In genomic region chr4:109406486-109407175, GRCm38 (mm10) we compare ENCODE assay signal across 8 mouse cellular contexts. TPM values are rescaled to one million over a fixed set of nuclear protein-coding genes. Genes with fewer than 3 reads are reported as not detected.
A peak's percentile ranks its signal among the peaks of the same experiment; 100 is the strongest.
DNase-seq lines count a peak whose midpoint lies in the region; ATAC-seq and TF ChIP-seq lines count a peak whose summit lies in the region.

TSS of gene Ttc39a (plus strand) at chr4:109406623.

- H3K4me2 ChIP-seq in embryonic facial prominence, embryonic 14.5 days (ENCODE audit: low read depth, low read length): peak within 1 kb of the TSS; percentile 94
- H3K4me2 ChIP-seq in heart, embryonic 16.5 days (ENCODE audit: low read depth, low read length): peak within 1 kb of the TSS; percentile 92

- in situ Hi-C loops in ES-E14 (cut with MboI; ENCODE audit: low sequenced_read_pairs in 2 of 2, unreplicated experiment in 2 of 2): no loop called here

- no peaks in the 10 kb centered on the region for H3K9me3 ChIP-seq in ES-E14 (ENCODE audit: control insufficient read depth, insufficient read depth, low read depth, low read length)
- H3K9me3 ChIP-seq in embryonic facial prominence, embryonic 14.5 days (ENCODE audit: control insufficient read depth, low read length): no peaks in the 10 kb centered on the region
- no peaks in the 10 kb centered on the region for H3K9me3 ChIP-seq in heart, embryonic 16.5 days (replicated peaks; ENCODE audit: control insufficient read depth, low read length)

- no peak within 1 kb of the TSS for H3K27ac ChIP-seq in ES-E14 (ENCODE audit: insufficient read depth, low read depth, low read length, poor library complexity, severe bottlenecking)
- H3K27ac ChIP-seq in embryonic facial prominence, embryonic 14.5 days (replicated peaks; ENCODE audit: low read depth, low read length): 0 out of 2 replicates have a peak within 1 kb of the TSS, but pooled peaks have one; percentile 1
- H3K27ac ChIP-seq in heart, embryonic 16.5 days (ENCODE audit: low read length): peak within 1 kb of the TSS; percentile 84

- H3K36me3 ChIP-seq in ES-E14 (ENCODE audit: control insufficient read depth, insufficient read depth, low read length, poor library complexity, severe bottlenecking): no peaks in the 10 kb centered on the region
- no peaks in the 10 kb centered on the region for H3K36me3 ChIP-seq in embryonic facial prominence, embryonic 14.5 days (ENCODE audit: control insufficient read depth, insufficient read depth, low read length)
- H3K36me3 ChIP-seq in heart, embryonic 16.5 days (ENCODE audit: control insufficient read depth, insufficient read depth): no peaks in the 10 kb centered on the region

- no peaks in the 10 kb centered on the region for H3K27me3 ChIP-seq in embryonic facial prominence, embryonic 14.5 days (replicated peaks; ENCODE audit: control insufficient read depth, insufficient read depth, low read length)
- no peaks in the 10 kb centered on the region for H3K27me3 ChIP-seq in heart, embryonic 16.5 days (ENCODE audit: control insufficient read depth, insufficient read depth, low read length)

- H3K4me3 ChIP-seq in ES-E14 (ENCODE audit: insufficient read depth in 1 of 2, low read depth in 1 of 2, low read length in 2 of 2, poor library complexity in 1 of 2, severe bottlenecking in 1 of 2): peak within 1 kb of the TSS; percentile 64 to 82
- H3K4me3 ChIP-seq in embryonic facial prominence, embryonic 14.5 days (ENCODE audit: low read depth, low read length): peak within 1 kb of the TSS; percentile 66
- H3K4me3 ChIP-seq in heart, embryonic 16.5 days (ENCODE audit: low read length): peak within 1 kb of the TSS; percentile 70

- under 1% methylated on average over 23 of the region's 56 CpGs for WGBS in embryonic facial prominence, embryonic 14.5 days
- WGBS in heart, embryonic 16.5 days: under 1% methylated on average over 43 of the region's 56 CpGs

- no peaks in the 10 kb centered on the region; a peak in 1 of 4 replicates for H3K4me1 ChIP-seq in ES-E14 (ENCODE audit: control insufficient read depth in 2 of 2, insufficient read depth in 2 of 2, low read length in 2 of 2, poor library complexity in 1 of 2)
- H3K4me1 ChIP-seq in embryonic facial prominence, embryonic 14.5 days (ENCODE audit: control insufficient read depth, insufficient read depth, low read length): peaks cover 6% of the 10 kb centered on the region; the same call in 1 of the 2 replicates
- H3K4me1 ChIP-seq in heart, embryonic 16.5 days (ENCODE audit: control insufficient read depth, insufficient read depth, low read length): peaks cover 26% of the 10 kb centered on the region

- DNase-seq in ES-E14 (ENCODE audit: low read depth, low spot score): no peak
- peak; percentile 66 to 78 for DNase-seq in adrenal gland, postnatal 36 days
- DNase-seq in embryonic facial prominence, embryonic 14.5 days (ENCODE audit: low spot score): peak; percentile 36
- peak; percentile 29 to 64 for DNase-seq in kidney, postnatal 25 days
- DNase-seq in lung, postnatal 36 days: peak; percentile 52
- DNase-seq in right cerebral cortex, postnatal 10 days (ENCODE audit: low spot score in 2 of 2): peak; percentile 40 to 44
- DNase-seq in thymus, postnatal 10 days (ENCODE audit: low spot score in 2 of 2): no peak

- H3K9ac ChIP-seq in ES-E14 (ENCODE audit: insufficient read depth, low read depth, low read length, poor library complexity, severe bottlenecking): peak within 1 kb of the TSS; percentile 57
- peak within 1 kb of the TSS; percentile 72 for H3K9ac ChIP-seq in embryonic facial prominence, embryonic 14.5 days (ENCODE audit: low read depth, low read length)
- peak within 1 kb of the TSS; percentile 78 for H3K9ac ChIP-seq in heart, embryonic 16.5 days (ENCODE audit: low read length)

- peak; percentile 55 for ATAC-seq in embryonic facial prominence, embryonic 14.5 days (ENCODE audit: low read depth)
- peak; percentile 42 for ATAC-seq in heart, embryonic 16.5 days (replicated peaks; ENCODE audit: extremely low read depth, insufficient read depth, low FRiP score)

TF ChIP-seq in ES-E14, 5 proteins besides CTCF, POLR2A, EP300 and RAD21:
- TF ChIP-seq HCFC1 (IDR thresholded peaks at IDR 0.05; ENCODE audit: borderline replicate concordance, insufficient read depth, low read length) (no peak), CHD2 (IDR thresholded peaks at IDR 0.05; ENCODE audit: low read depth, low read length) (no peak), ZNF384 (IDR thresholded peaks at IDR 0.05; ENCODE audit: low read depth, low read length) (no peak), MAFK (IDR thresholded peaks at IDR 0.05; ENCODE audit: insufficient read depth, low read depth, low read length) (no peak), ZC3H11A (IDR thresholded peaks at IDR 0.05; ENCODE audit: borderline replicate concordance, low read depth, low read length) (no peak)

RNA-seq across cellular contexts. Expression of gene Ttc39a, which starts in this region (rescaled TPM):
- total RNA-seq in ES-E14 (2012; rRNA removed): 1.7 and 1.9 TPM in 2 replicates
- 1 to 10 TPM; 4.2 to 5.0 TPM for total RNA-seq in adrenal gland, postnatal 36 days (2021)
- polyA plus RNA-seq in embryonic facial prominence, embryonic 14.5 days (2014; fragmentation: Nextera tagmentation; extraction: Ambion mirVana): 4.0 and 4.2 TPM in 2 replicates
- 6.7 and 7.7 TPM in 2 replicates for polyA plus RNA-seq in heart, embryonic 16.5 days (2015; fragmentation: Nextera tagmentation; extraction: Ambion mirVana)

Comparison
In these comparisons a context has a peak if more than half of its experiments do, and no peak if none do; other contexts are left out.
1. DNase-seq: peak in adrenal gland, postnatal 36 days (2 of 2), embryonic facial prominence, embryonic 14.5 days (single experiment), kidney, postnatal 25 days (2 of 2), lung, postnatal 36 days (single experiment) and right cerebral cortex, postnatal 10 days (2 of 2); none in ES-E14 (single experiment) and thymus, postnatal 10 days (0 of 2).
2. Peak in every context shown above with its lines, with median percentiles within 50 percentile points of each other: H3K4me3 ChIP-seq and H3K9ac ChIP-seq.